In the genomic region with DNA sequence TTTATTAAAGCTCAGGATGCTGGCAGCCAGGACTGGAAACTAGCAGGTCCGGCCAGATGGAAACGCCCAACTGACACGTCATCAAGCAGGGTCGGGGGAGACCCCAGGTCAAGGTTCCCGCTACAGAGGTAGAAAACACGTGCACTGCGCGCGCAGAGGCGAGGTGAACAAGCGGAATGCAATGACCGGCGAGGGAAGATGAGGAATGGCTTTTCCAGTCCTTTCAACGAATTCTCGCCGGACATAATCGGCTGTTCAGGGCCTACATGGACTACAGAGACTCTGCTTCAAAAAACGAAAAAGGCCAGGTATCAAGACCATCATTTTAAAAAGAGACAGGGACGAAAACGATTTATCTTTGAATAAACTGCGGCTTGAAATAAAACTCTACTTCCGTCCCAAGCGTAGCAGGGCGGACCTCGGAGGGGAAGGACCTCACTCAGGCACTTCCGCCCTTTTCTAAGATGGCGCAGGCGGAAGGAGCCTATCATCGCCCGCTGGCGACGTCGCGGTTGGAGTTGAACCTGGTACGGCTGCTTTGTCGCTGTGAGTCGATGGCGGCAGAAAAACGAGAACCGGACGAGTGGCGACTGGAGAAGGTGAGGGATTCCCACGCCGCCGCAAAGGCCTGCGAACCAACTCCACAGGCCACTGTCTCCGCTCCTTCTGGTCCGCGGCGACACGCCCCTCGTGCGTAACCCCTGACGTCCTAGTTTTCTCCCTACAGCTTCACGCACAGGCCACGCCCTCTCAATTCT, we compare ENCODE assay signal across 8 mouse cellular contexts. TPM values are rescaled to one million over a fixed set of nuclear protein-coding genes. Genes with fewer than 3 reads are reported as not detected.
A peak's percentile ranks its signal among the peaks of the same experiment; 100 is the strongest.
DNase-seq lines count a peak whose midpoint lies in the region; ATAC-seq and TF ChIP-seq lines count a peak whose summit lies in the region.

A gene (plus strand): TSS at position 78 of the 758 bp plus-strand sequence.

- under 1% methylated on average over 56 of the region's 56 CpGs for WGBS in heart, embryonic 12.5 days
- WGBS in kidney, postnatal 0 days, result under 1% methylated on average over 56 of the region's 56 CpGs
- WGBS in liver, embryonic 11.5 days, result under 1% methylated on average over 56 of the region's 56 CpGs
- under 1% methylated on average over 56 of the region's 56 CpGs for WGBS in stomach, embryonic 14.5 days

- TF ChIP-seq CTCF in kidney, postnatal 0 days (IDR thresholded peaks at IDR 0.05; ENCODE audit: low read depth), result no peak

- no peaks in the 10 kb centered on the region for H3K9me3 ChIP-seq in erythroblast, embryonic 14.5 days (ENCODE audit: control insufficient read depth, low read length)
- H3K9me3 ChIP-seq in heart, embryonic 12.5 days (replicated peaks), result no peaks in the 10 kb centered on the region
- H3K9me3 ChIP-seq in kidney, postnatal 0 days (replicated peaks; ENCODE audit: low read length), result no peaks in the 10 kb centered on the region
- no peaks in the 10 kb centered on the region for H3K9me3 ChIP-seq in liver, embryonic 11.5 days (ENCODE audit: control insufficient read depth, low read length)
- H3K9me3 ChIP-seq in stomach, embryonic 14.5 days (ENCODE audit: control insufficient read depth, low read depth, low read length), result no peaks in the 10 kb centered on the region

- H3K27me3 ChIP-seq in erythroblast, embryonic 14.5 days (ENCODE audit: control insufficient read depth), result no peaks in the 10 kb centered on the region
- H3K27me3 ChIP-seq in heart, embryonic 12.5 days (replicated peaks), result no peaks in the 10 kb centered on the region
- H3K27me3 ChIP-seq in kidney, postnatal 0 days (ENCODE audit: insufficient read depth, low read length), result no peaks in the 10 kb centered on the region
- H3K27me3 ChIP-seq in liver, embryonic 11.5 days (replicated peaks; ENCODE audit: control insufficient read depth, insufficient read depth, low read length), result no peaks in the 10 kb centered on the region
- no peaks in the 10 kb centered on the region for H3K27me3 ChIP-seq in stomach, embryonic 14.5 days (ENCODE audit: control insufficient read depth, insufficient read depth, low read length)

- peaks cover 42% of the 10 kb centered on the region for H3K4me1 ChIP-seq in erythroblast, embryonic 14.5 days (ENCODE audit: control insufficient read depth)
- peaks cover 30% of the 10 kb centered on the region for H3K4me1 ChIP-seq in heart, embryonic 12.5 days (replicated peaks)
- peaks cover 10% of the 10 kb centered on the region for H3K4me1 ChIP-seq in kidney, postnatal 0 days (replicated peaks; ENCODE audit: insufficient read depth, low read length)
- H3K4me1 ChIP-seq in liver, embryonic 11.5 days (replicated peaks; ENCODE audit: control insufficient read depth, insufficient read depth, low read length), result peaks cover 18% of the 10 kb centered on the region
- H3K4me1 ChIP-seq in stomach, embryonic 14.5 days (ENCODE audit: control insufficient read depth, insufficient read depth, low read length), result peaks cover 13% of the 10 kb centered on the region

- peak within 1 kb of the TSS; percentile 68 for H3K4me3 ChIP-seq in erythroblast, embryonic 14.5 days (replicated peaks)
- peak within 1 kb of the TSS; percentile 72 for H3K4me3 ChIP-seq in heart, embryonic 12.5 days
- peak within 1 kb of the TSS; percentile 50 for H3K4me3 ChIP-seq in kidney, postnatal 0 days (replicated peaks; ENCODE audit: low read depth, low read length)
- H3K4me3 ChIP-seq in liver, embryonic 11.5 days (ENCODE audit: low read depth, low read length), result peak within 1 kb of the TSS; percentile 59
- peak within 1 kb of the TSS; percentile 52 for H3K4me3 ChIP-seq in stomach, embryonic 14.5 days (ENCODE audit: low read depth, low read length)

- H3K9ac ChIP-seq in heart, embryonic 12.5 days, result peak within 1 kb of the TSS; percentile 78
- H3K9ac ChIP-seq in kidney, postnatal 0 days (ENCODE audit: low read depth, low read length), result peak within 1 kb of the TSS; percentile 55
- peak within 1 kb of the TSS; percentile 58 for H3K9ac ChIP-seq in liver, embryonic 11.5 days (ENCODE audit: low read depth, low read length)
- peak within 1 kb of the TSS; percentile 57 for H3K9ac ChIP-seq in stomach, embryonic 14.5 days (replicated peaks; ENCODE audit: low read depth, low read length)

- DNase-seq in B cell, adult 2 months, result peak; percentile 90 to 92
- peak; percentile 98 for DNase-seq in brain, adult 2 months (ENCODE audit: low read depth, low spot score)
- peak; percentile 99 for DNase-seq in kidney, postnatal 0 days (ENCODE audit: low spot score)
- DNase-seq in liver, embryonic 11.5 days (ENCODE audit: low spot score), result peak; percentile 95
- peak; percentile 98 for DNase-seq in naive thymus-derived CD4-positive, alpha-beta T cell, adult 2 months (ENCODE audit: low read depth)

- H3K4me2 ChIP-seq in heart, embryonic 12.5 days, result peak within 1 kb of the TSS; percentile 81
- peak within 1 kb of the TSS; percentile 80 for H3K4me2 ChIP-seq in kidney, postnatal 0 days (ENCODE audit: low read length)
- H3K4me2 ChIP-seq in liver, embryonic 11.5 days, result peak within 1 kb of the TSS; percentile 92
- peak within 1 kb of the TSS; percentile 78 for H3K4me2 ChIP-seq in stomach, embryonic 14.5 days (replicated peaks; ENCODE audit: low read depth, low read length)

- peak; percentile 86 for ATAC-seq in heart, embryonic 12.5 days (ENCODE audit: insufficient number of reproducible peaks, low FRiP score)
- ATAC-seq in kidney, postnatal 0 days (replicated peaks; ENCODE audit: low FRiP score, low read depth), result peak; percentile 66
- ATAC-seq in liver, embryonic 11.5 days (replicated peaks; ENCODE audit: low FRiP score), result peak; percentile 79
- ATAC-seq in stomach, embryonic 14.5 days (ENCODE audit: insufficient number of reproducible peaks, insufficient read depth, low FRiP score, low read depth), result peak; percentile 84

- H3K36me3 ChIP-seq in erythroblast, embryonic 14.5 days (ENCODE audit: control insufficient read depth), result peaks cover 23% of the 10 kb centered on the region
- H3K36me3 ChIP-seq in heart, embryonic 12.5 days, result peaks cover 13% of the 10 kb centered on the region
- peaks cover 8% of the 10 kb centered on the region; the same call in 1 of the 2 replicates for H3K36me3 ChIP-seq in kidney, postnatal 0 days (ENCODE audit: insufficient read depth, low read length)
- H3K36me3 ChIP-seq in liver, embryonic 11.5 days (ENCODE audit: control insufficient read depth, insufficient read depth, low read length), result peaks cover 3% of the 10 kb centered on the region; the same call in 1 of the 2 replicates
- peaks cover 10% of the 10 kb centered on the region; the same call in 1 of the 2 replicates for H3K36me3 ChIP-seq in stomach, embryonic 14.5 days (ENCODE audit: control insufficient read depth, insufficient read depth, low read length)

- peak within 1 kb of the TSS; percentile 90 for H3K27ac ChIP-seq in heart, embryonic 12.5 days (ENCODE audit: poor library complexity, severe bottlenecking)
- peak within 1 kb of the TSS; percentile 87 for H3K27ac ChIP-seq in kidney, postnatal 0 days
- H3K27ac ChIP-seq in liver, embryonic 11.5 days (ENCODE audit: low read depth, low read length), result peak within 1 kb of the TSS; percentile 81
- H3K27ac ChIP-seq in stomach, embryonic 14.5 days (ENCODE audit: low read length), result peak within 1 kb of the TSS; percentile 86

RNA-seq across cellular contexts. Expression of the gene that starts here (rescaled TPM):
- polyA plus RNA-seq in erythroblast, embryonic 14.5 days (2012), result 16.3 and 17.0 TPM in 2 replicates
- 68.6 and 69.9 TPM in 2 replicates for polyA plus RNA-seq in heart, embryonic 12.5 days (2016; fragmentation: Nextera tagmentation; extraction: Ambion mirVana)
- 129 and 140 TPM in 2 replicates for polyA plus RNA-seq in kidney, postnatal 0 days (2015; fragmentation: Nextera tagmentation; extraction: Ambion mirVana)
- 86.9 and 97.8 TPM in 2 replicates for polyA plus RNA-seq in liver, embryonic 11.5 days (2014; fragmentation: Nextera tagmentation; extraction: Ambion mirVana)
- 106 and 108 TPM in 2 replicates for polyA plus RNA-seq in stomach, embryonic 14.5 days (2014; fragmentation: Nextera tagmentation; extraction: Ambion mirVana)

Comparison
In these comparisons a context has a peak if more than half of its experiments do, and no peak if none do; other contexts are left out.
1. Peak in every context shown above with its lines: DNase-seq, ATAC-seq, H3K4me3 ChIP-seq and H3K27ac ChIP-seq.